Mouse (Mus musculus): ENCODE measurements around the gene Amacr.

Gene Amacr

DNA sequence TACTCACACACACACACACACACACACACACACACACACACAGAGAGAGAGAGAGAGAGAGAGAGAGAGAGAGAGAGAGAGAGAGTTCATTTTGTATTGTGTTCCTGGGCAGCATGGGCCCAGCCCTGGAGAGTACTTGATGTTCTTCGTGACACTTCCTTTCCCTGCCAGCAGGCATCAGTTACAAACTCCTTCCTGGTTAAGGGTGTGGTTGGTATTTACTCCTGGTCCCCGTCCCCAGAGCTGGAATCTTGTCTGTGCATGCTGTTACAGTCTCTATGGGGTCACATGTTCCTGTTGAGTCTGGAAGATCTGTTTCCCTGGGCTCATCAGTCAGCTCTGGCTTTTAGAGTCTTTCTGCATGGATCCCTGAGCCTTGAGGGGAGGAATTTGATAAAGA lies 8.9 kb downstream of the Amacr start:
- peak in 1 of 2 experiments; percentile 39 for DNase-seq

GRCm38 (mm10) chr15:10991566-10991965 lies 10.0 kb downstream of the Amacr start:
- DNase-seq: no peak

DNA sequence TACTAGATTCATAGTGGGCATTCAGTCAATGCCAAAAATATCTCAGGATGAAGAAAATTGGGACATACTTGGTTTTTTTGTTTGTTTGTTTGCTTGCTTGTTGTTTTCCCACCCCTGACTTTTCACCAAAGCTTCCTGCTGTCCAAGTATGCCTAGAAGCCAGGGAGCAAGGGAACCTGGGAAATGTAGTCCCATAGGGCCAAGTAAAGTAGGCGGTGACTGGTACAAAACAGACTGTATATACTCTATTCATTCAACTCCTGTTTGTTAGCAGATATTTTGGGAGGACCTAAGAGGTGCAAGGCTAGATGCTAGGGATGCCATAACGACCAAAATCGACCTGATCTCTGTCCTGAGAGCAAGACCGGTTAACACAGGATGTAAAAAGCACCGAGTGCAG lies 18.3 kb downstream of the Amacr start:
- peak; percentile 33 to 39 for DNase-seq

GRCm38 (mm10) chr15:11000421-11000820 lies 18.9 kb downstream of the Amacr start, which contains the start of gene Slc45a2:
Gene Slc45a2, plus strand, starts transcription at chr15:11000721.
- DNase-seq: no peak

DNA sequence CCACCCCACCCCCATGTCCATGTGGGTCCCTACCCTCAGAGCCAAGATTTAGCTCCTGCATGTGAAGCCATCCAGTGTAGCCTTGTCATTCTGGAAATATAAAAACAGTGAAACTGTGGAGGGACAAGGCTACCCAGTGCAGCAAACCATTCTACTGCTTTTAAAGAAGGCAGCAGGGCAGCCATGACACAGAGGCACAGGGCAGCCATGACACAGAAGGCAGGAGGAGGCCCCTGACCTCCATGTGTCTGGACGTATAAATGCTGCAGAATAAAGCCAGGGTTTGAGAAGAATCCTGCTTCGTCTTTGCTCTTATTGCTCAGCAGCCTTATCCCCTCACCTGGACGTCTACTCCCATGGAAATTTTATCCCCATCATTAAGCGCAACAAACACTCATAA lies 22.2 kb downstream of the Amacr start:
- DNase-seq: no peak

- DNase-seq: no peak
Observed at GRCm38 (mm10) chr15:11004646-11005045, 23.1 kb downstream of the Amacr start.

DNA sequence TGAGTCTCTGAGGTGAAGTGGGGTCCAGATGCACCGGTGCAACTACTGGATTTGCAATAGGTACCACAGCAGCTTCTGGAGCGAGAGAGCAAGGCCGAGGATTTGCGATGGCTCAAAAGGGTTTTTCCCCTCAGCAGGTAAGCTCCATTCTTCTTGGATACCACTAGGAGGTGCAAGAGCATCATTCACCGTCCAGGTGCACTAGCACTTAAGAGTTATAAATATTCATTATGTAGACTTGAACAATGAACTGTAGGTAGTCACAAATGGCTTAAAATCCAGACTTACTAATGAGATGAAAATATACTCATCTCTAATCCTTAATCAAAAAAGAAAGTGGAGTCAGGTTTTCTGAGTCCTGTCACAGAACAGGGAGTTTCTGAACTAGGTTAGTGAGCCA lies 27.2 kb downstream of the Amacr start:
- peak; percentile 40 to 55 for DNase-seq

DNA sequence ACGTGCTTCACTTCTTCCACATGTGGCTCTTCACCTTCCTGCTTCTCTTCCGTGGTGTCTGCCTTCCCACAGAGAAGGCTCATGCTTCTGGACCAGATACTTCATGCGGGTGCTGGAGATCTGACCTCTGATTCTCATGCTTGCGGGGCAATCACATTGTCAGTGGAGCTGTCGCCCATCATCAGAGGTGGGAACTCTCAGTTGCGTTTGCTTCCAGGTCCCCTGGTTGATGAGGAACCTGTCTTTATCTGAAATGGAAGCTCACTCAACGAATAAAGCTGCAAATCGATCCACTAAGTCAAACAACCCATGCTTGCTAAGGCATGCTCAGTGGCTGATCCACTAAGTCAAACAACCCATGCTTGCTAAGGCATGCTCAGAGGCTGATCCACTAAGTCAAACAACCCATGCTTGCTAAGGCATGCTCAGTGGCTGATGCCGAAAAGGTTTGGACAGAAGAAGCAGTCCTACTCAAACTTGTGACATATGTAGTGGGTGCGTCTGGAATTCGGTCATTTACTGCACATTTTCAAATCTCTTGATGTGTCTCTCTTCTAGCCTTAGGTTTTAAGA lies 29.5 kb downstream of the Amacr start:
- DNase-seq: no peak

- no peak for DNase-seq
Observed at GRCm38 (mm10) chr15:11014931-11015330, 33.4 kb downstream of the Amacr start.

DNA sequence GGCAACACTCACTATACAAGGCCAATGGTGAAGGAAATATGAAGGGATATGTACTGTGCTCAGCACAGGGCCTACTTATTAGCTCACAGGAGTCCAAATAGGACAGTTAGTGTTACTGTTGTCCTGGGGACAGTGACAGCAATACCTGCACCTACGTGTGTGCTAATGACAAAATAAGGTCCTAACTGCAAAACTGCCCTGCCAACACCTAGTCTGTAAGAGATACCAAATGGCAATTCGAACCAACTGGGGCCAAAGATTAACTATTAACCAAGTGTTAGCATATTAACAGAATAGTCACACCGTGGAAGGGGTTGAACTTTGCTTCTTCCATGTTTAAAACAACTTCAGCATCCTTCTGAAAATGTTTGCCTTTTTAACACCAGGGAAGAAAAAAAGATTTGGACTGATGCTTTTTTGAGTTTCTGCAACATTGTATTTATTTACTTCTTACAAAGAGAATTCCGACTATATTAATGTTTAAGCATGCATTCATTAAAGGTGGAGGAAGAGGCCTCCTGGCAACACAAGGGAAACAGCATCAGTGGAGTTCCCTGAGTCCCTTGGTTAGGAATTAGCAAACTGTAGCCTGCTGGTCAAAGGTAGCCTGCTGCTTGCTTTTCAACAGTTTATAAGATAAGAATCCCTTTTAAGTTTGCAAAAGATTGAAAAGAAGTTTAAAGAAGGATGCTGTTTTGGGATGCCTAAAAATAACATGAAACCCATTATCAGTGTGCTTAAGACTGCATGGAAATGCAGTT lies 45.4 kb downstream of the Amacr start:
- DNase-seq: peak; percentile 12 to 63

- no peak for DNase-seq
Observed at GRCm38 (mm10) chr15:11030188-11030587, 48.6 kb downstream of the Amacr start.

GRCm38 (mm10) chr15:11035947-11036474 lies 54.5 kb downstream of the Amacr start:
- no peak for DNase-seq

- DNase-seq: peak in 1 of 2 experiments; percentile 42
Observed at GRCm38 (mm10) chr15:11036535-11037375, 55.2 kb downstream of the Amacr start.

- DNase-seq: no peak
Observed at GRCm38 (mm10) chr15:11037376-11037695, 55.8 kb downstream of the Amacr start.

- peak in 1 of 2 experiments; percentile 18 for DNase-seq
Observed at GRCm38 (mm10) chr15:11037711-11038110, 56.2 kb downstream of the Amacr start, which contains the start of gene Rxfp3. Gene Rxfp3, minus strand, starts transcription at chr15:11037991.

DNA sequence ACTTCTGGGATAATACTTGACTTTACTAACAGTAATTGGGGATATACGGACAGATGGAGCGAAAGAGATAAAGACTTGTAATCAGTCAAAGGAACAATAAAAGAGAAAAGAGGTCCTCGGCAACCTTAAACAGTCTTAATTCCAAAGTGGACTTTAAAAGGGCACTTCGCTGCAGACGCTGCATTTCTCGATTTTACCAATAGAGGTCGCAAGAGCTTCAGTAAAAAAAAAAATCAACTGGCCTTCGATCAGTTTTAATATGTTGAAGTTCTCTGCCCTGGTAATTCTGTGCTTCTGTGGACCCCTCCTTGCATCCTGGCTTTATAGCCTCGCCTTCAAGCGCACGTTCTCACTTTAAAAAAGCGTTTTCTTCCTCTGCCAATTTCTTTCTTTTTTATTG lies 56.9 kb downstream of the Amacr start:
- peak; percentile 29 to 71 for DNase-seq

DNA sequence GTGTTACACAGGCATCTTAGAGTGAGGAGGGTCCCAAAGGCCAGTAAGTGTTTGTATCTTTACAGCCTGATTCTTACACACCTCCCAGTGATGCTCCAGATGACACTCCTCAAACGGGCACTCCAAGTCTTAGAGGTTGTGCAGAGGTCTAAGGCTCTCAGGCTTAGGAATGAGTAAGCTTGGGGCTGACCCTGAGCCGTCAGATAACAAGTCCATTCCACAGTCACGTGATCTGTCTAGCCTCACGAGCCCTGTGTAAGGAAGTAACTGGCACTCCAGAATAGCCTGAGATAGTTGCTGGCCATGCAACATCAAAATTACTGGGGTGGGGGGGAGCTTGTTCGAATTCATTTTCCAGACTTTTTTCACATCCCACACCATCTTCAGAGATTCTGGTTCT lies 58.5 kb downstream of the Amacr start:
- no peak for DNase-seq

- DNase-seq: no peak
Observed at GRCm38 (mm10) chr15:11041229-11041628, 59.7 kb downstream of the Amacr start.

- DNase-seq: no peak
Observed at GRCm38 (mm10) chr15:11042828-11043227, 61.3 kb downstream of the Amacr start.

Data from kidney, postnatal 36 days (tissue).